Mouse (Mus musculus) right cerebral cortex, postnatal 36 days (tissue): Measurements from ENCODE around the gene Cnih1.
A peak's percentile ranks its signal among the peaks of the same experiment; 100 is the strongest.
"Not testable (repeated sequence)": the region's sequence is repeated elsewhere in the genome, so short reads cannot be mapped to it uniquely, and the experiment has no call there.

Experiments used
- DNase-seq, 2 experiments: peaks; one replicate each; pipeline ENCODE4 v3.0.0; 2022; ENCODE audit warnings: low spot score in 2 of 2, mixed read lengths in 1 of 2

Cnih1 gene

DNA sequence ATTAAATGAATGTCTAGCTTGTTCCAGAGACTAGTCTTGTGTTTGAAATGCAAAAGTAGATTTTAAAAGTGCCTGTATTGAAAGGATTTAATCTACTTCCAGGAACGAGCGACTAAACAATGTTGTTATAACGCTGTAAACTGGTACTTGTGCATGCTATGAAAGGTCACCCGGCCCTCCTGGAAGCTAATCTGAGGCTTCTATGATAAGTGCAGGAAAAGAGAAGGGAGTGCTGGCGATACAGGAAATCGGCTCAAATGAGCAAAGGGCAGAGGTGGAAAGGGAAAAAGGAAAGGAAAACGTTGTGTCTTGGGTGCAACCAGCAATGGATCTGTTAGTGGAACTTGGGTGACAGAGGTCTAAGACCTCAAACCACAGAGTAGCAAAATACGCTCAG is 292 bp upstream of the Cnih1 start:
- DNase-seq: no peak

GRCm38 (mm10) chr14:46787454-46787786 is 791 bp downstream of the Cnih1 start:
- DNase-seq: no peak

GRCm38 (mm10) chr14:46785247-46785646 is 3.0 kb downstream of the Cnih1 start:
- DNase-seq: no peak

- no peak for DNase-seq
Observed at GRCm38 (mm10) chr14:46783327-46783926, 4.8 kb downstream of the Cnih1 start.

- no peak for DNase-seq
Observed at GRCm38 (mm10) chr14:46782187-46782828, 5.9 kb downstream of the Cnih1 start.

DNA sequence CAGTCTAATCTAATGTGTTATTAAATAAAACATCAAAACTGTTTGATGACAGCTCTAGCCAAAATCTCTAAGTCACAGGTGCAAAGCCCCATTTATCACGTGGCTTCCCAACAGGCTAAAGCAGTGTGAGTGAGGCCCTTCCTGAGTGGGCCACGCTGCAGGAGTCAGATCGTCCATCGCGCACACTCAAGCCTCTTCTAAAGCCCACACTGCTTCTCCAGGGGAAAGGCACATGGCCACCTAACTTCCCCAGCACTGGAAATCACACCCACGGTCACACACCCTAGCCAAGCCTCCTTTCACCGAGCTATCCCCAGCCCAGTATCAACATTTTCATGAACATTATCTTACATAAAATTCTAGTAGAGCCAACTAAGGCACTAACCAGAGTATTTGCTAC is 7.1 kb downstream of the Cnih1 start:
- DNase-seq: no peak

GRCm38 (mm10) chr14:46779217-46779616 is 9.0 kb downstream of the Cnih1 start:
- no peak for DNase-seq

- no peak for DNase-seq
Observed at GRCm38 (mm10) chr14:46778756-46779155, 9.5 kb downstream of the Cnih1 start.

GRCm38 (mm10) chr14:46770036-46770435 is 18.2 kb downstream of the Cnih1 start:
- DNase-seq: no peak

GRCm38 (mm10) chr14:46767116-46767515 is 21.1 kb downstream of the Cnih1 start:
- DNase-seq: no peak

DNA sequence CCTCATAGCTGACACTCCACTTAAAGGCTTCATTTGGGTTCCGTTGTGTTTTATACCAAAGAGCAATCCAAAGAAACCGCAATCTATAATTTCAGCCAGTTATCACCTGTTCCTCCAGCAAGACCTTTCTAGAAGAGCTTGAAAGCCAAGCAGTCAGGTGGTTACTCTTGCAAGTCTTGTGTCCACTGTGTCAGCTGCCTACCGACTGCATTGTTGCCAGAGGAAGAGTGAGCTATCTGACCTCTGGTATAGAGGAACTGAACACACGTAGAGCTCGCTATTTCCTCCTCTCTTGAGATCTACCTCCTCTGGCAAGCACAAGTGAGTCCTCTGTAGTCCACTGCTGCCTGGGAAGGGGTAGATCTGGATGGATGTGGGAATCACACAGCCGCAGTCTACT is 27.0 kb downstream of the Cnih1 start:
- no peak for DNase-seq

GRCm38 (mm10) chr14:46760355-46761029 is 27.7 kb downstream of the Cnih1 start, which contains the start of gene Cdkn3:
Gene Cdkn3 (plus strand): TSS chr14:46760541.
- DNase-seq: peak; percentile 85 to 90

- no peak for DNase-seq
Observed at GRCm38 (mm10) chr14:46759970-46760354, 28.2 kb downstream of the Cnih1 start.

GRCm38 (mm10) chr14:46757736-46758135 is 30.5 kb downstream of the Cnih1 start:
- DNase-seq: no peak

DNA sequence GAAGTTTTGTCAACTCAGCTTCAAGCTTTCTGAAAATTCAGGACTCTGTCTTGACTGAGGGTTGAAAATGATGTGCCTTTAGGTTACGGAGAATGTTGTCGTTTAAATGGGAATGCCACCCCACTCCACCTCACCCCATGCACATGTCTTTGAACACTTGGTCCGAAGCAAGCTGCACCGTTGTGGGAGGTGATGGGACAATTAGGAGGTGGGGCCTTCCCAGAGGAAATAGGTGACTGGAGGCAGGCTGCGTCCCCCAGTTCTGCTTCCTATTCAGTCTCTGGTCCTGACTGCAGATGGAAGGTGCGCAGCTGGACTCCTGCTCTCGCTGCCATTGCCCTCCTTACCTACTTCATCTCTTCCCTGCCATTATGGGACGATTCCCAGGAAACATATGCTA is 32.4 kb downstream of the Cnih1 start:
- DNase-seq: no peak

- DNase-seq: not testable (repeated sequence)
Observed at GRCm38 (mm10) chr14:46754371-46754770, 33.8 kb downstream of the Cnih1 start.

DNA sequence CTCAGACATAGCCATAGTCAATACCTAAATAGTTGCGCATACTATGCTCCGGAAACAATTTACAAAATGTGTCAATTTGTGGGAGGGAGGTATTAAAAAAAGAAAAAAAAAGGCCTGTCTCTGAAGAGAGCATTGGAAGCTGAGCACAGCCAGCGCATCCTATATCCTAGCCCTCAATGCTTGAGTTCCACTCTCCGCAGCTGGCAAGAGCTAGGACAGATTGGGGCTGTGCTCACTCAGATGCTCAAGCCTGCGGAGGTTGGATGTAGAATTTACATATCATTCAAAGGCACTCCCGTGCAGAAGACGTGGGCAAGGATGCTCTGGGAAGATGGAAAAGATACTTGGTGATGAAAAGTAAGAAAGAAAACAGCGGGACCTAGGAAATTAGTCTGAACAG is 42.8 kb downstream of the Cnih1 start:
- no peak for DNase-seq

- DNase-seq: no peak
Observed at GRCm38 (mm10) chr14:46742674-46743073, 45.5 kb downstream of the Cnih1 start.

DNA sequence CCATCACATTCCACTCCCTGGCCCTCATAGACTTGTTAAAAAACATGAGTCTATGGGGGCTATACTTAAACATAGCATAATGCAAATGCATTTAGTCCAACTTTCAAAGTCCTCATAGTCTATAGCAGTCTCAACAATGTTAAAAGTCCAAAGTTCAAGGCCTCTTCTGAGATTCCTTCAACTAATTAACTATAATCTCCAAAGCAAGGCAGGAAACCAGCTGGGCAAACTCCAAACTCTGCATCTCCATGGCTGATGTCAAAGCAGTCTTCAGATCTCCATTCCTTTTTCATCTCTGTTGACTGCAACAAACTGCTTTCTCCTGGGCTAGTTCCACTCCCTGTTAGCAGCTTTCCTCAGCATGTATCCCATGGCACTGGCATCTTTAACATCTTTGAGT is 50.9 kb downstream of the Cnih1 start:
- DNase-seq: not testable (repeated sequence)

- no peak for DNase-seq
Observed at GRCm38 (mm10) chr14:46736366-46736765, 51.8 kb downstream of the Cnih1 start.

- DNase-seq: no peak
Observed at GRCm38 (mm10) chr14:46734761-46735455, 53.3 kb downstream of the Cnih1 start.

GRCm38 (mm10) chr14:46734262-46734661 is 53.9 kb downstream of the Cnih1 start:
- no peak for DNase-seq

DNA sequence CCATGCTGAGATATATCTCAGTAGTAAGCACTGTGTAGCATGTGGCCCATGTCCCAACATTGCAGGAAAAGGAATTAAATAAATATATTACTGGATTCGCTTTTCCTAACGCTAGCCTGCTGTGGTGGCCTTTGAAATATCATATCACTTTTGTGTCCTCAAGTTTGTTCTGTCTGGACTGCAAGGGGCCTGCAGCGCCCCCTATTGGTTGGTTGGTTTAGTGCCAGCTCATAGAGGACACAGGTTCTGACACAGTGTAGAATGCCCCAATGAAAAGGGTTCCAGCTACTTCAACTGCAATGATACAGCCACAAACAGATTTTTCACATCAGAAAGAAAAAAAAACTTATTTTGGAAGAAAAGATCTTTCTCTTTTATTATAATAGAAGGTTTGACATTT is 62.5 kb downstream of the Cnih1 start:
- no peak for DNase-seq
